Mouse (Mus musculus): ENCODE measurements around the gene Pygo1.

GRCm38 (mm10) chr9:72902057-72902456 is 23.4 kb upstream of the Pygo1 start:
- TF ChIP-seq CTCF (IDR thresholded peaks at IDR 0.05) (no peak), EP300 (IDR thresholded peaks at IDR 0.05) (no peak)

All from lung, postnatal 0 days (tissue).